In the genomic region with DNA sequence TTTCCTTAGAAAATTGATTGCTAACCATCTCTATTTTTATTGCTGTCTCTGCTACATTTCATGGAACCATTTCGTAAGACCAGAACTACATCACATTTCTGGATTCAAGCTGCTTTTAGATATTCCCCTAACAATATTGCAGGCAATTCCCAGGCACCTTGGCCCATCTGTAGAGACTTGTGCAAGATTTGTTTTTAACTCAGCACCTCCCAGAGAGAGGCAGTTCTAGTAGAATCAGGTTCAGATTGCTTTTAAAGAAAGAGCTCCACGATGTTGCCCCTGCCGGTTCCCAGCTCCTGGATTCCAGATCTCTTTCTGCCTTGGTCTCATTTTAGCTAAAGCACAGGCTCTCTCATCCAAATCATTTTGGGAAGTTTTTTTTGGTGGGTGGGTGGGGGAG, we compare ENCODE assay signal across 29 mouse cellular contexts. TPM values are rescaled to one million over a fixed set of nuclear protein-coding genes. Genes with fewer than 3 reads are reported as not detected.
DNase-seq lines count a peak whose midpoint lies in the region; ATAC-seq and TF ChIP-seq lines count a peak whose summit lies in the region.
"Had no signal": no experiment of that assay in that cellular context is flagged by ENCODE, and none has a peak within 500 bp of the region (broad histone marks: within the 10 kb centered on the region; RNA-seq: fewer than 3 reads in every experiment).

No protein-coding gene starts in this region.

- DNase-seq in gastrocnemius, adult 18-20 months (ENCODE audit: low spot score): peak; percentile 7
- DNase-seq in gastrocnemius, postnatal 14 days: no peak
- peak; percentile 23 for DNase-seq in lung, postnatal 0 days (ENCODE audit: low spot score)
- no peak for DNase-seq in lung, postnatal 25 days (ENCODE audit: low spot score)
- DNase-seq in brain, adult 2 months (ENCODE audit: low read depth, low spot score): peak; percentile 51
- peak; percentile 53 for DNase-seq in telencephalon, adult 2 months (ENCODE audit: low read depth, low spot score)
- no peak for DNase-seq in heart, adult 8-10 months (ENCODE audit: low spot score)
- DNase-seq: adrenal gland, postnatal 25 days; cerebellum, adult 18-20 months; cerebellum, adult 9-10 months; cerebellum, postnatal 14 days; forebrain, postnatal 0 days; gastrocnemius, adult 2 months; gastrocnemius, postnatal 25 days; heart, adult 2 months; heart, postnatal 10 days; heart, postnatal 36 days had no signal

- no peak; the same call in 1 of the 2 replicates for ATAC-seq in lung, postnatal 0 days
- ATAC-seq in granulocyte monocyte progenitor cell, adult 5-6 weeks (replicated peaks; ENCODE audit: poor library complexity, severe bottlenecking): no peak
- ATAC-seq: activated CD4-positive, CD25-positive, alpha-beta regulatory T cell, adult 4 months; CD4-positive, CD25-positive, alpha-beta regulatory T cell, adult 4 months; forebrain, embryonic 14.5 days; forebrain, postnatal 0 days; hindbrain, embryonic 16.5 days; intestine, embryonic 15.5 days had no signal

- TF ChIP-seq CTCF in lung, postnatal 0 days (IDR thresholded peaks at IDR 0.05): no peak

- H3K4me1 ChIP-seq in lung, postnatal 0 days (ENCODE audit: insufficient read depth, low read depth, low read length): no peaks in the 10 kb centered on the region
- H3K4me1 ChIP-seq: embryonic facial prominence, embryonic 15.5 days; heart, embryonic 12.5 days; heart, embryonic 15.5 days; intestine, embryonic 15.5 days had no signal

- intact Hi-C loops in gastrocnemius, postnatal 14 days (cut with DNase I; ENCODE audit: low total_unique reads): no loop called here

- TF ChIP-seq EP300 in lung, postnatal 0 days (IDR thresholded peaks at IDR 0.05): no peak

- H3K27ac ChIP-seq in lung, postnatal 0 days (ENCODE audit: low read length): no peak overlapping the region
- H3K27ac ChIP-seq: embryonic facial prominence, embryonic 12.5 days; embryonic facial prominence, embryonic 15.5 days; gastrocnemius, adult 2 months; heart, adult 2 months; heart, embryonic 15.5 days; hindbrain, embryonic 10.5 days; hindbrain, embryonic 13.5 days; intestine, embryonic 15.5 days had no signal

- WGBS in lung, postnatal 0 days: 78% methylated on average over 3 of the region's 3 CpGs

- no peak overlapping the region for H3K9ac ChIP-seq in lung, postnatal 0 days (replicated peaks; ENCODE audit: low read depth)
- H3K9ac ChIP-seq: embryonic facial prominence, embryonic 12.5 days; embryonic facial prominence, embryonic 15.5 days; forebrain, postnatal 0 days; heart, embryonic 12.5 days; heart, embryonic 15.5 days; hindbrain, embryonic 13.5 days; intestine, embryonic 15.5 days had no signal

- H3K27me3 ChIP-seq in lung, postnatal 0 days (replicated peaks; ENCODE audit: insufficient read depth, low read length): no peaks in the 10 kb centered on the region
- H3K27me3 ChIP-seq: embryonic facial prominence, embryonic 12.5 days; embryonic facial prominence, embryonic 15.5 days; heart, embryonic 12.5 days; heart, embryonic 15.5 days; hindbrain, embryonic 13.5 days; intestine, embryonic 15.5 days had no signal

- H3K4me3 ChIP-seq in lung, postnatal 0 days (ENCODE audit: low read depth, low read length): no peak overlapping the region
- H3K4me3 ChIP-seq: embryonic facial prominence, embryonic 12.5 days; embryonic facial prominence, embryonic 15.5 days; gastrocnemius, adult 2 months; heart, adult 2 months; heart, embryonic 12.5 days; heart, embryonic 15.5 days; hindbrain, embryonic 10.5 days; hindbrain, embryonic 13.5 days; intestine, embryonic 15.5 days had no signal

- H3K4me2 ChIP-seq in lung, postnatal 0 days (replicated peaks; ENCODE audit: low read depth, low read length): no peak overlapping the region
- H3K4me2 ChIP-seq: embryonic facial prominence, embryonic 12.5 days; embryonic facial prominence, embryonic 15.5 days; heart, embryonic 12.5 days; heart, embryonic 15.5 days; hindbrain, embryonic 13.5 days; intestine, embryonic 15.5 days had no signal

- no peaks in the 10 kb centered on the region for H3K36me3 ChIP-seq in lung, postnatal 0 days (ENCODE audit: insufficient read depth, low read length)
- H3K36me3 ChIP-seq: embryonic facial prominence, embryonic 12.5 days; embryonic facial prominence, embryonic 15.5 days; heart, embryonic 12.5 days; heart, embryonic 15.5 days; hindbrain, embryonic 10.5 days; hindbrain, embryonic 13.5 days; intestine, embryonic 15.5 days had no signal

- no peaks in the 10 kb centered on the region for H3K9me3 ChIP-seq in lung, postnatal 0 days (ENCODE audit: low read length)
- H3K9me3 ChIP-seq: embryonic facial prominence, embryonic 12.5 days; embryonic facial prominence, embryonic 15.5 days; heart, embryonic 15.5 days; hindbrain, embryonic 10.5 days; hindbrain, embryonic 13.5 days; intestine, embryonic 15.5 days had no signal

RNA-seq across cellular contexts. Expression of a gene that starts 23.7 kb away (rescaled TPM):
- 10 to 100 TPM; 21.8 TPM for total RNA-seq in gastrocnemius, adult 18-20 months (2021)
- total RNA-seq in gastrocnemius, postnatal 14 days (2021): 10 to 100 TPM; 11.4 to 11.6 TPM
- 26.4 and 34.4 TPM in 2 replicates for polyA plus RNA-seq in lung, postnatal 0 days (2015; fragmentation: Nextera tagmentation; extraction: Ambion mirVana)
- 38.9 and 46.6 TPM in 2 replicates for total RNA-seq in granulocyte monocyte progenitor cell, adult 5-6 weeks (2014; fragmentation: Nextera tagmentation)
- 17.7 and 26.1 TPM in 2 replicates for total RNA-seq in granulocyte monocyte progenitor cell, adult 5-6 weeks (2017)
- total RNA-seq in heart, adult 8-10 months (2022): 10 to 100 TPM; 23.7 to 29.5 (median 28.3) TPM

Comparison
In these comparisons a context has a peak if more than half of its experiments do, and no peak if none do; other contexts are left out.
1. DNase-seq: peak in gastrocnemius, adult 18-20 months (single experiment), lung, postnatal 0 days (single experiment), brain, adult 2 months (single experiment) and telencephalon, adult 2 months (single experiment); none in gastrocnemius, postnatal 14 days (single experiment), lung, postnatal 25 days (single experiment) and heart, adult 8-10 months (single experiment).